Mouse (Mus musculus) bone marrow, adult 2 months (tissue): ENCODE measurements around the gene Nim1k.

Source experiments
- CTCF ChIP-seq: fragments of 200-500 bp; IDR thresholded peaks from 2 replicates; pipeline ENCODE4 v1.5.1; 2011; ENCODE audit warnings: low read length, control low read depth; ENCODE audit not compliant: control insufficient read depth, insufficient read depth
- POLR2A ChIP-seq: fragments of 200-500 bp; IDR thresholded peaks from 2 replicates; pipeline ENCODE4 v1.6.1; 2011; ENCODE audit warnings: low read depth, mild to moderate bottlenecking, control low read depth, low read length, borderline replicate concordance; ENCODE audit not compliant: control insufficient read depth

- TF ChIP-seq POLR2A: no peak
- TF ChIP-seq CTCF: no peak
These were observed 59.2 kb downstream of the Nim1k start for GRCm38 (mm10) chr13:119696496-119696895.
